ENCODE assay signal across 8 mouse cellular contexts in the genomic region with DNA sequence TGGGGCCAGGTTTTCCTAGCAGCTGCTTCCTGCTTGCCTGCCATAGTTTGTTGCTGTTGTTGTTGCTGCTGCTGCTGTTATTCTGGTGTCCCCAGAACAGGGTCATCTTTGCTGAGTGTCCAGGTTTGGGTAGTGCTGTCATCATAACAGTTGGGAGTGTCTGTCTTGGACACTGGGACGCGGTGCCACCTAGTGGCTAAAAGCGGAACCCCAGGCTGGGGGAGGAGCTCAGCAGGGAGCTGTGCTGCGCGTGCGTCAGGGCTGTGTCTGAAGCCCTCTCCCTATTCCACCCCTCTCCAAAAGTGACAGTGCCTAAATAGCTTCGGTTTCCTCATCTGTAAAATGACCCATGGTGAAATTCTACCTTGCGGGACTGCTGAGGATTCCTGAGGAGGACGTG. TPM values are rescaled to one million over a fixed set of nuclear protein-coding genes. Genes with fewer than 3 reads are reported as not detected.
A peak's percentile ranks its signal among the peaks of the same experiment; 100 is the strongest.
DNase-seq lines count a peak whose midpoint lies in the region; ATAC-seq and TF ChIP-seq lines count a peak whose summit lies in the region.

No protein-coding gene starts in this region.

- H3ac ChIP-seq in myocyte (ENCODE audit: control insufficient read depth, insufficient read length) = no peak overlapping the region

- no peak overlapping the region for H3K27ac ChIP-seq in heart, embryonic 14.5 days (replicated peaks in 1 of 2; ENCODE audit: control insufficient read depth in 1 of 2, insufficient read depth in 1 of 2, low read depth in 2 of 2, low read length in 2 of 2)
- no peak overlapping the region for H3K27ac ChIP-seq in liver, embryonic 11.5 days (ENCODE audit: low read depth, low read length)

- H3K79me2 ChIP-seq in myocyte (ENCODE audit: control insufficient read depth, insufficient read depth) = no peaks in the 10 kb centered on the region

- H3K36me3 ChIP-seq in heart, embryonic 14.5 days (ENCODE audit: control insufficient read depth, insufficient read depth, low read length) = no peaks in the 10 kb centered on the region
- H3K36me3 ChIP-seq in liver, embryonic 11.5 days (ENCODE audit: control insufficient read depth, insufficient read depth, low read length) = no peaks in the 10 kb centered on the region
- no peaks in the 10 kb centered on the region for H3K36me3 ChIP-seq in myocyte (ENCODE audit: control insufficient read depth, insufficient read depth)

- H3K4me1 ChIP-seq in heart, embryonic 14.5 days (ENCODE audit: control insufficient read depth in 2 of 2, insufficient read depth in 2 of 2, low read length in 2 of 2) = peaks cover 0 to 15% of the 10 kb centered on the region in 2 experiments; a peak in 3 of 4 replicates
- peaks cover 19% of the 10 kb centered on the region for H3K4me1 ChIP-seq in liver, embryonic 11.5 days (replicated peaks; ENCODE audit: control insufficient read depth, insufficient read depth, low read length)

- TF ChIP-seq POLR2A in brain, embryonic 14.5 days (IDR thresholded peaks at IDR 0.05; ENCODE audit: borderline replicate concordance, extremely low read depth, insufficient read depth, insufficient read length, poor library complexity, severe bottlenecking) = no peak
- no peak for TF ChIP-seq POLR2A in myocyte (IDR thresholded peaks at IDR 0.05; ENCODE audit: insufficient read length, low read depth)

- H3K4me2 ChIP-seq in heart, embryonic 14.5 days (ENCODE audit: low read length) = no peak overlapping the region
- no peak overlapping the region for H3K4me2 ChIP-seq in liver, embryonic 11.5 days
- peak overlapping the region; percentile 67 for H3K4me2 ChIP-seq in myocyte (ENCODE audit: low read depth)

- peak; percentile 88 for ATAC-seq in erythroid progenitor cell, adult 5-6 weeks (replicated peaks; ENCODE audit: low FRiP score, poor library complexity, severe bottlenecking)
- peak; percentile 54; the same call in 1 of the 2 replicates for ATAC-seq in heart, embryonic 14.5 days (ENCODE audit: insufficient number of reproducible peaks, insufficient read depth, low FRiP score, low read depth)
- peak; percentile 78 for ATAC-seq in liver, embryonic 11.5 days (replicated peaks; ENCODE audit: low FRiP score)

- no peaks in the 10 kb centered on the region for H3K9me3 ChIP-seq in heart, embryonic 14.5 days (ENCODE audit: control insufficient read depth, low read length)
- H3K9me3 ChIP-seq in liver, embryonic 11.5 days (ENCODE audit: control insufficient read depth, low read length) = no peaks in the 10 kb centered on the region

- peak; percentile 93 for DNase-seq in CD4-positive, CD25-positive, alpha-beta regulatory T cell, adult 2 months (ENCODE audit: low read depth, low spot score)
- DNase-seq in brain, embryonic 14.5 days (ENCODE audit: low read depth) = peak; percentile 90
- DNase-seq in kidney, postnatal 10 days = peak; percentile 97
- DNase-seq in liver, embryonic 11.5 days (ENCODE audit: low spot score) = peak; percentile 90
- DNase-seq in spleen, postnatal 36 days (ENCODE audit: low spot score in 2 of 2) = peak; percentile 85 to 90

- WGBS in heart, embryonic 14.5 days = 10% methylated on average over 9 of the region's 9 CpGs
- WGBS in liver, embryonic 11.5 days = 13% methylated on average over 9 of the region's 9 CpGs

- H3K27me3 ChIP-seq in heart, embryonic 14.5 days (ENCODE audit: control insufficient read depth, insufficient read depth, low read length) = peaks cover 13% of the 10 kb centered on the region
- H3K27me3 ChIP-seq in liver, embryonic 11.5 days (replicated peaks; ENCODE audit: control insufficient read depth, insufficient read depth, low read length) = peaks cover 30% of the 10 kb centered on the region
- no peaks in the 10 kb centered on the region for H3K27me3 ChIP-seq in myocyte (ENCODE audit: control insufficient read depth, insufficient read depth, insufficient read length)

- TF ChIP-seq CTCF in brain, embryonic 14.5 days (IDR thresholded peaks at IDR 0.05; ENCODE audit: borderline replicate concordance, extremely low read depth, insufficient read depth, insufficient read length) = peak; percentile 94

- H3K9ac ChIP-seq in heart, embryonic 14.5 days (ENCODE audit: low read length) = no peak overlapping the region; the same call in 1 of the 2 replicates
- no peak overlapping the region for H3K9ac ChIP-seq in liver, embryonic 11.5 days (ENCODE audit: low read depth, low read length)

- no peak overlapping the region for H3K4me3 ChIP-seq in heart, embryonic 14.5 days (ENCODE audit: control insufficient read depth in 1 of 2, insufficient read depth in 1 of 2, low read depth in 1 of 2, low read length in 2 of 2)
- no peak overlapping the region for H3K4me3 ChIP-seq in liver, embryonic 11.5 days (ENCODE audit: low read depth, low read length)
- H3K4me3 ChIP-seq in myocyte = no peak overlapping the region

TF ChIP-seq in myocyte, 11 proteins besides CTCF, POLR2A, EP300 and RAD21:
- TF ChIP-seq TCF12 (IDR thresholded peaks at IDR 0.05; ENCODE audit: insufficient read depth, poor library complexity, severe bottlenecking) = no peak
- TF ChIP-seq SRF (IDR thresholded peaks at IDR 0.05; ENCODE audit: control insufficient read depth, insufficient read length, low read depth) = no peak
- no peak for TF ChIP-seq REST (IDR thresholded peaks at IDR 0.05; ENCODE audit: insufficient read depth, insufficient read length)
- TF ChIP-seq MYOD1 (IDR thresholded peaks at IDR 0.05; ENCODE audit: control insufficient read depth in 1 of 3, insufficient read length in 2 of 3, low read depth in 2 of 3) = peak in 1 of 3 experiments; percentile 65
- TF ChIP-seq E2F4 (IDR thresholded peaks at IDR 0.05; ENCODE audit: insufficient read depth) = no peak
- no peak for TF ChIP-seq USF1 (IDR thresholded peaks at IDR 0.05; ENCODE audit: low read depth)
- TF ChIP-seq MAX (IDR thresholded peaks at IDR 0.05; ENCODE audit: low read depth) = no peak
- TF ChIP-seq CEBPB (IDR thresholded peaks at IDR 0.05; ENCODE audit: insufficient read depth, poor library complexity, severe bottlenecking) = no peak
- TF ChIP-seq POLR2AphosphoS2 (IDR thresholded peaks at IDR 0.05; ENCODE audit: insufficient read length, low read depth) = peak; percentile 48

RNA-seq across cellular contexts. Expression of a gene that starts 7.1 kb away (rescaled TPM):
- 8.0 and 8.9 TPM in 2 replicates for polyA plus RNA-seq in brain, embryonic 14.5 days (2012; rRNA removed)
- 2.5 and 3.8 TPM in 2 replicates for total RNA-seq in erythroid progenitor cell, adult 5-6 weeks (2015; ENCODE audit: low replicate concordance)
- 5.4 and 6.7 TPM in 2 replicates for total RNA-seq in erythroid progenitor cell, adult 5-6 weeks (2017; ENCODE audit: low replicate concordance)
- 5.9 and 6.6 TPM in 2 replicates for polyA plus RNA-seq in heart, embryonic 14.5 days (2014; fragmentation: Nextera tagmentation; extraction: Ambion mirVana)
- polyA plus RNA-seq in liver, embryonic 11.5 days (2014; fragmentation: Nextera tagmentation; extraction: Ambion mirVana) = 4.5 and 4.9 TPM in 2 replicates
- polyA plus RNA-seq in myocyte (2012; fragmentation: generic; extraction: Trizol) = 6.7 TPM

RNA-seq across cellular contexts. Expression of a gene that starts 15.4 kb away (rescaled TPM):
- 34.0 and 46.8 TPM in 2 replicates for polyA plus RNA-seq in brain, embryonic 14.5 days (2012; rRNA removed)
- total RNA-seq in erythroid progenitor cell, adult 5-6 weeks (2015; ENCODE audit: low replicate concordance) = 53.7 and 76.0 TPM in 2 replicates
- total RNA-seq in erythroid progenitor cell, adult 5-6 weeks (2017; ENCODE audit: low replicate concordance) = 33.6 and 36.8 TPM in 2 replicates
- 16.3 and 16.8 TPM in 2 replicates for polyA plus RNA-seq in heart, embryonic 14.5 days (2014; fragmentation: Nextera tagmentation; extraction: Ambion mirVana)
- polyA plus RNA-seq in liver, embryonic 11.5 days (2014; fragmentation: Nextera tagmentation; extraction: Ambion mirVana) = 5.0 and 7.1 TPM in 2 replicates
- 65.7 TPM for polyA plus RNA-seq in myocyte (2012; fragmentation: generic; extraction: Trizol)

RNA-seq across cellular contexts. Expression of a gene that starts 15.8 kb away (rescaled TPM):
- polyA plus RNA-seq in brain, embryonic 14.5 days (2012; rRNA removed) = 30.1 and 39.2 TPM in 2 replicates
- total RNA-seq in erythroid progenitor cell, adult 5-6 weeks (2015; ENCODE audit: low replicate concordance) = 6.7 and 7.6 TPM in 2 replicates
- total RNA-seq in erythroid progenitor cell, adult 5-6 weeks (2017; ENCODE audit: low replicate concordance) = 11.3 and 16.4 TPM in 2 replicates
- 49.9 and 53.0 TPM in 2 replicates for polyA plus RNA-seq in heart, embryonic 14.5 days (2014; fragmentation: Nextera tagmentation; extraction: Ambion mirVana)
- 87.8 and 90.6 TPM in 2 replicates for polyA plus RNA-seq in liver, embryonic 11.5 days (2014; fragmentation: Nextera tagmentation; extraction: Ambion mirVana)
- 21.8 TPM for polyA plus RNA-seq in myocyte (2012; fragmentation: generic; extraction: Trizol)

RNA-seq across cellular contexts. Expression of a gene that starts 24.9 kb away (rescaled TPM):
- polyA plus RNA-seq in brain, embryonic 14.5 days (2012; rRNA removed) = 63.7 and 66.0 TPM in 2 replicates
- 273 and 355 TPM in 2 replicates for total RNA-seq in erythroid progenitor cell, adult 5-6 weeks (2015; ENCODE audit: low replicate concordance)
- total RNA-seq in erythroid progenitor cell, adult 5-6 weeks (2017; ENCODE audit: low replicate concordance) = 296 and 306 TPM in 2 replicates
- 122 and 125 TPM in 2 replicates for polyA plus RNA-seq in heart, embryonic 14.5 days (2014; fragmentation: Nextera tagmentation; extraction: Ambion mirVana)
- polyA plus RNA-seq in liver, embryonic 11.5 days (2014; fragmentation: Nextera tagmentation; extraction: Ambion mirVana) = 188 and 191 TPM in 2 replicates
- polyA plus RNA-seq in myocyte (2012; fragmentation: generic; extraction: Trizol) = 139 TPM

RNA-seq across cellular contexts. Expression of a gene that starts 31.2 kb away (rescaled TPM):
- 374 and 466 TPM in 2 replicates for polyA plus RNA-seq in brain, embryonic 14.5 days (2012; rRNA removed)
- 261 and 337 TPM in 2 replicates for total RNA-seq in erythroid progenitor cell, adult 5-6 weeks (2015; ENCODE audit: low replicate concordance)
- total RNA-seq in erythroid progenitor cell, adult 5-6 weeks (2017; ENCODE audit: low replicate concordance) = 660 and 677 TPM in 2 replicates
- polyA plus RNA-seq in heart, embryonic 14.5 days (2014; fragmentation: Nextera tagmentation; extraction: Ambion mirVana) = 500 and 527 TPM in 2 replicates
- polyA plus RNA-seq in liver, embryonic 11.5 days (2014; fragmentation: Nextera tagmentation; extraction: Ambion mirVana) = 860 and 893 TPM in 2 replicates
- polyA plus RNA-seq in myocyte (2012; fragmentation: generic; extraction: Trizol) = 385 TPM
